Mouse (Mus musculus): ENCODE results near the gene Atp6v1f.
A peak's percentile ranks its signal among the peaks of the same experiment; 100 is the strongest.

Atp6v1f gene

GRCm38 (mm10) chr6:29467583-29468354, at the start of gene Atp6v1f:
Gene Atp6v1f, plus strand, starts transcription at chr6:29467718.
- peak; percentile 91 for DNase-seq

DNA sequence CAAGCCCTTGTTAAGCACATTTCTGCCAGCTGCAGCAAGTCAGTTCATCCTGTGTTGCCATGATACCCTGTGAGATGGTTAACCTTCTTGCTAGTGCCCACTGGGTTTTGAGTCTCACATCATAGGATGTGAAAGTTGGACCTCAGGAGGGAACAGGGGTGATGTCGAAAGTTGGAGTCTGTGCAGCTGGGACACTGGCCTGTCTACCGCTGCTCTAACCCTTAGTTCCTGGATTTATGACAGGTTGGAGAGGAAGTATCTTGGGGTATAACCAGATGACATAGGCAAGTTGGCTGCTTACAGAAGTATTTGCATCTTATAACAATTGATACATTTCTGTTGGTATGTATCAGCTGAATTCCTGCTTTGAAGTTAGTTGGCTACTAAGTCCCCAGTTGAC, 46.9 kb upstream of the Atp6v1f start:
- no peak for DNase-seq

DNA sequence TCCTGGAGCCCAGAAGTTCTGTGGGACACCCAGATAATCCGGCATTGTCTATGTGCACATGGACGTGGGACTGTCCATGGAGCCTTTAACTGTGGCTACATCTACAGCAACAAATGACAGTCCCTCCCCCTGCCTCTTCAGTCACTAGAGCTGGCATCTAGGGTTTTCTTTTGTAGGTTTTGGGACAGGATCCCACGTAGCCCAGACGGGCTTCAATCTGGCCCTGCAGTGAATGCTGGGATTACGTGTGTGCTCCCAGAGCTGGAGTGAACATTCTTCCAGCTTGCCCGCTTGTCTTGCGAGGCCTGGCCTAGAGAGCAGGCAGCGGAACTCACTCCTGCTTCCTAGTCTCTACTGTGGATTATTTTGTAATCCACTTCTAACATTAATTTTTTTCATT, 42.4 kb upstream of the Atp6v1f start:
- DNase-seq, result no peak

- no peak for DNase-seq
Observed at GRCm38 (mm10) chr6:29426331-29426730, 41.2 kb upstream of the Atp6v1f start.

GRCm38 (mm10) chr6:29428171-29428570, 39.3 kb upstream of the Atp6v1f start:
- no peak for DNase-seq

GRCm38 (mm10) chr6:29430681-29431420, 36.7 kb upstream of the Atp6v1f start:
- DNase-seq, result no peak

DNA sequence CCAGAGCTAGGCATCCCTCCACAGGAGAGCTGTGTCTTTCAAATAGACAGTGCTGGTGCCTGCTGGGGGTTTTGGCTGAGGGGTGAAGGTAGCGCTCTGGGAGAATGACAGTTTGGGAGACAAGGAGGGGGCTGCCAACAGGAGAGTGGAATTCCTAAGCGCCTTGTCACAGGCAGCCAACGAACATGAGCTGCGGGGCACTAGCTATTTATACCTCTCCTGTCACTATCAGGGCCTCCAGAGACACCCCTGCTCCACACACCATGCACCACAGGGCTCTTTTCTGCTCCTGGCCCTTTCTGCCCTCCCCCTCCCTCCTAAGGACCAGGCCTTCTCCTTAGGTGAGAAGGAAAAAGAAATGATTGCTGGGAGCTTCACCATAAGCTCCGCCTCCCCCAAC, 36.0 kb upstream of the Atp6v1f start:
- no peak for DNase-seq

DNA sequence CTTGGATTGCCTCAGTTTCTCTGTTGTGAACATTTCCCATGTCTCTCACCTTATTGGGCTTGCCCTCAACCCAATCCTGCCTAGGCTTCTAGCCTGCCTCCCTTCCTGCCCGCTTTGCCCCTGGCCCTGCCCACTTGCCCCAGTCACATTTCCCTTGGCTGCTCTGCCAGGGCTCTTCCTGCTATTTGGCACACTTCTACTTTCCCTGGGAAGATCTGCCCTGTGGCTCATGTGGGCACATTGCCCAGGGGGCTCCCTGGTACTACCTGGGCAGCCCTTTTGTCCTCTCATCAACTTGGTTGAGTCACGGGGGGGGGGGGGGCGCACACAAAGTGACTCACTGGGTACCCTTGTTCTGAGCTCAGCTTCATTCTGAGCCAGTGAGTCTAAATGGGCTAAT, 35.4 kb upstream of the Atp6v1f start:
- DNase-seq, result no peak

- DNase-seq, result no peak
Observed at GRCm38 (mm10) chr6:29432676-29433037, 34.9 kb upstream of the Atp6v1f start.

- no peak for DNase-seq
Observed at GRCm38 (mm10) chr6:29433038-29433803, 34.3 kb upstream of the Atp6v1f start, which contains the start of gene Flnc. Gene Flnc, plus strand, starts transcription at chr6:29433256.

DNA sequence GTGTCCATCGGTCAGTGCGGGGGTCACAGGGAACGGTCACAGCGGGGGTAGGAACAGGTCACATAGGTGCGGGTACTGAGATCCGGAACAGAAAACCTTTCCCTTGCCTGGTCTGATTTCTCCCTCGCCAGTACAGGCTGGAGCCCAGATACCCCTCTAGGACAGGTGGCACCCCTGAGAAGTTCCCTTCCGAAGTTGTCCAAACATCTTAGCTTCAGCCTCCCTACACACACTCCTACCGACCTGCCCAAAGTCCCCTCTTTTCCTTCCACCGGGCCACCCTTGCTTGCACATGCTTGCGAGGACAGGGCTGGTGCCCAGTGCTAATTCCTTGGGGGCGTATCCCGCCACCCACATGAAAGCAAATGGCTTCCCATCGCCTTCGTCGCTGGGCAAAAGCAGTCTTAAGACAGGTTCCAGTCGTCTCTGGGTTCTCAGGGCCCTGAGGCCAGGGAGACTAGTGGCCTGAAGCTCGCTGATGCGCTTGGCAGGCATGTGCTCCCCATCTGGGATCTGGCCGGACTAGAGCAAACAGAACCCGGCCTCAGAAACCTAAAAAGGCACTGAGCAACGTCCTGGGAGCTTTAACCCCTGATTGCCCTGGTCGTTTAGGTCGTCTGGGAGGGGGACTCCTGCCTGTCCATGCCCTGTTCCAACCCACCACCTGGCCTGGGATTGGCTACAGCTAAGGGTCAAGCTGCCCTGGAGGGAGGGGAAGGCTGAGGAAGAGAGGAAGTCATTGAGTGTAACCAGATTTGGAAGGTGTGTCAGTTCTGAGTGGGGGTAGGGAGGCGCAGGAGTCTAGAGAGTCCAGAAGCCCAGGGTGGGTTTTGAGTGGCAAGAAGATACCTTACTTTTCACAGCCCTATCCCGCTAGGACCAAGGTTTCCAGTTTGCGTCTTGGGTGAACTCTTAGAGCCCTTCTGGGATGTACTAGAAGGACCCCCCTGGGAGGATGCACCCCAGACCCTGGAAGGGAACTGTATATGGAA, 33.4 kb upstream of the Atp6v1f start:
- DNase-seq, result no peak

- DNase-seq, result no peak
Observed at GRCm38 (mm10) chr6:29434911-29435691, 32.4 kb upstream of the Atp6v1f start.

- no peak for DNase-seq
Observed at GRCm38 (mm10) chr6:29435940-29436451, 31.5 kb upstream of the Atp6v1f start.

GRCm38 (mm10) chr6:29436461-29436934, 31.0 kb upstream of the Atp6v1f start:
- no peak for DNase-seq

- DNase-seq, result no peak
Observed at GRCm38 (mm10) chr6:29439251-29439650, 28.3 kb upstream of the Atp6v1f start.

GRCm38 (mm10) chr6:29439789-29440188, 27.7 kb upstream of the Atp6v1f start:
- DNase-seq, result no peak

GRCm38 (mm10) chr6:29444773-29445172, 22.7 kb upstream of the Atp6v1f start:
- no peak for DNase-seq

- DNase-seq, result no peak
Observed at GRCm38 (mm10) chr6:29445354-29445753, 22.2 kb upstream of the Atp6v1f start.

DNA sequence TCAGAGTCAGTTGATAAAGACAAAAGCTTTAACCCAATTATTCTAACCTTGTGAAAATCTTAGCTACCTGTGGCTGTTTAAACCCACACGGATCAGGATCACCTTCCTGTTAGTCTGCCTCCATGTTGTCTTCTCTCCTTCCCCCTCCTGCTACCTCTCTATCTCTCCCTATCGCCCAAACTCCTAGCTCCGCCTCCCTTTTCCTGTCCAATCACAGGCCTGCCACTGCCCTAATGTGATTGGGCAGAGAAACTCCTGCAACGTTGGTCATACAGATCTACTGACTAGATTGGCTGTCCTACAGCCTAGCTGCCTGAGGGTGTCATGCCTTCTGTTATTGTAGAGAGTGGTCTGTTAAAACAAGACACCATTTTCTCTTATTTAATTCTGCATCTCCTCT, 17.7 kb upstream of the Atp6v1f start:
- no peak for DNase-seq

DNA sequence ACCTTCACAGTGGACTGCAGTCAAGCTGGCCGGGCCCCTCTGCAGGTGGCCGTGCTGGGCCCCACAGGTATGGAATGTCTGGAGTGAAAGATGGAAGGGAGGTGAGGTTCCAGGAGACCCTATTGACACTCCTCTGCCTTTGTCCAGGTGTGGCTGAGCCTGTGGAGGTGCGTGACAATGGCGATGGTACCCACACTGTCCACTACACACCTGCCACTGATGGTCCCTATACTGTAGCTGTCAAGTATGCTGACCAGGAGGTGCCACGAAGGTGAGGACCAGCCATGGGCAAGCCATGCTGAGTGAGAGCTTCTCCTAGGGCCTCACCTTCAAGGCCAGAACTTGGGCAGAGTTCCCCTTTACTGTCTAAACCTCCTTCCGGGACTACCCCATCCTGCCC, 16.9 kb upstream of the Atp6v1f start:
- no peak for DNase-seq

GRCm38 (mm10) chr6:29461502-29461901, 6.0 kb upstream of the Atp6v1f start:
- DNase-seq, result no peak
